Mouse (Mus musculus): ENCODE results near the gene Txnrd1.
A peak's percentile ranks its signal among the peaks of the same experiment; 100 is the strongest.

Gene Txnrd1

DNA sequence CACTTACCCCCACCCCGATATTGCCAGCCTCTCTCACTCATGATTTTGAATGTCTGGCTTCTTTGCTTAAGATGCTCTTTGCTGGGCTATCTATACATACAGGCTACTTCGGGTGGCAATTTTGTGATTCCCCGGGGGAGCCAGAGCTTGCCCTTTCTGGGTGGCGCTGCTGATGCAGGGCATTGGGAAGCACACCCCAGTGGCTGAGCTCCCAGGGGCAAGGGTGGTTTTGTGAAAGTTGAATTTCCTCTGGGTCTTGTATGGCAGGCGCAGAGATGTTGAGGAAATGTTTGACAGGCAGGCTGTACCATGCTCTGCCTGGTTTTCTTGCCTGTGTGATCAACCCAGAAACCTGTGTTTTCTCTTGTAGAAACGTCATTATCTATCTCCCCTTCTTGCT lies 15.1 kb upstream of the Txnrd1 start:
- DNase-seq: no peak

DNA sequence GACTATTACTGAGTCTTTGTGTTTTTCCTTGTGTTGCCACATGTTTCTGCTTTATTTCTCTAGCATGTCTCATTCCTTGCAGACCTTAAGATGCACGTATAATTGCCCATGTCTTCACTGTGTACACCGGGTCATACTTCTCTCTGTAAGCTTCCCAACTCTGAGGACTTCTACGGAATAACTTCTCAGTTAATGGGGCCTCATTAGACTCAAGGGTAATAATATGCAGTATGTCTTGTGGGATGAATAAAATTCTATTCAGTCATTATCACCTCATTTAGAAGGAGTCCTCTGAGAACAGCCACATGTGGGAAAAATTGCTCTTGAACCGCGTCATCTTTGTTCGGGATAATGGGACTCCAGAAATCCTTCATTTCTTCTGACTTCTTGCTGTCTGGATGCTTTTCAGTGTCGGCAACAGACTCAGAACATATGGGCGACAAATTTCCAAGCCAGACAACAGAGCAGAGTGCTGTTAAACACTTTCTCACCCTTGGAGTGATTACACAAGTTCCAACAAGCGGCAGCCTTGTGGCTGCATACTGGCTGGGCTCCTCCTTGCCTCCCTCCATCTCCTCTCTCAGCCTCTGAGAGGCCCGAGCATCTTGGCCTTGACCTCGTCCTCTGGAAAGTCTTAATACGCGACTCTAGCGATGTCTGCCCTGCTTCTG lies 10.5 kb upstream of the Txnrd1 start:
- DNase-seq: no peak

- no peak for DNase-seq
These were observed 10.0 kb upstream of the Txnrd1 start for GRCm38 (mm10) chr10:82823779-82824177.

DNA sequence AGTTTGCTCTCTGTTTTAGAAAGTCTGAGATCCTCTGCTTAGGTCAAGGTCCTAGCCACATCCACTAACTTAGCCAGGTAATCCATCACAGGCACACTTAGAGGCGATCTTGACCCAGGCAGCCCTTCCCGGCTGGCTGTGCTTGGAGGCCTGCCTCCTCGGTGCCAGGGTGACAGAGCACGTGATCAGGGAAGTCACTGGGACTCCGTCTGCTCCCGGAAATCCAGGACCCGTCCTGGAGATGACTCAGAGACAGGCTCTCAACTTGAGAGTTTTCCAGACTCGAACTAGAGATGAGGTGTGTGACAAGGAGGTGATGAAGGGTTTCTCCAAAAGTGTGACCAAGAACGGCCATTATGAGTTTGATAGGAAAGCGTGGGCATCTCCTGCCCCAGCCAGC lies 9.2 kb upstream of the Txnrd1 start:
- no peak for DNase-seq

DNA sequence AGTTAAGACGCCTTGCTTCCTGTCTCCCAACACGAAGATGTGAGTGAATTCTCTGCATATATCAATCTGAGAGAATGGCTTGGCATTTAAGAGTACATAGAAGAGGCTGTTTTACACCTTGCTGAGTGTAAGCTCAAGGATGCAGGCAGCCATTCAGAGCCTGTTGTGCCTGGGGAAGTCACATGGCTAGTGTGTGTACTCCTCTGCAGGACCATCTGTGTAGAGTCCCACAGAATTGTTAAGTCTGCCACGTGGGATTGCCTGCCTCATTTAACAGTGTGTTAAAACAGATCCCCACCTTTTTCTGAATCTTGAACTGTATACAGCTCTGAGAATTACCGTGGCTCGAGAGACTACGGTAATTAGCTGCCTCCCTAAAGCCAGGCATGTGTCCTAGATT lies 7.2 kb upstream of the Txnrd1 start:
- no peak for DNase-seq

- DNase-seq: no peak
These were observed 2.1 kb downstream of the Txnrd1 start for GRCm38 (mm10) chr10:82835898-82836297.

DNA sequence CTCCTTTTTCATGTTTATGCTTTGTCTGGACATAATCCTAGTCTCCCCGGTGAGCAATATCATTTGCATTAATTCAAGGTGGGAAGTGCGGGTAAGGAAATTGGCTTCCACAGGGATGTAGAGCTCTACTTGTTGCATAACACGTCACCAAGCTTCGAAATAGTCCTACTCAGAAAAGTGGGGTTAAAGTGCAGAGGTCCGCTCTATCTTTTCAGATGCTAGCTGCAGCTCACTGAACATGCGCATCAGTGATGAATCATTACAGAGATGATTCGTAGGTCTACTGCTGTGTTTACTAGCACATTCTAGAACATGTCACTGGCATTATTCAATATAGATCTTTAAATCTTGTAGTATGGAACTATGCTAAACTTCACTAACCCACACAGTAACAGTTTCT lies 4.6 kb downstream of the Txnrd1 start:
- no peak for DNase-seq

- no peak for DNase-seq
These were observed 10.3 kb downstream of the Txnrd1 start for GRCm38 (mm10) chr10:82844090-82844489.

- no peak for DNase-seq
These were observed 11.0 kb downstream of the Txnrd1 start for GRCm38 (mm10) chr10:82844731-82845130.

- no peak for DNase-seq
These were observed 14.2 kb downstream of the Txnrd1 start for GRCm38 (mm10) chr10:82847821-82848459.

- DNase-seq: no peak
These were observed 16.1 kb downstream of the Txnrd1 start for GRCm38 (mm10) chr10:82849686-82850353.

GRCm38 (mm10) chr10:82850354-82850752 lies 16.6 kb downstream of the Txnrd1 start:
- DNase-seq: no peak

- no peak for DNase-seq
These were observed 18.0 kb downstream of the Txnrd1 start for GRCm38 (mm10) chr10:82851751-82852150.

- DNase-seq: no peak
These were observed 24.4 kb downstream of the Txnrd1 start for GRCm38 (mm10) chr10:82858032-82858680.

DNA sequence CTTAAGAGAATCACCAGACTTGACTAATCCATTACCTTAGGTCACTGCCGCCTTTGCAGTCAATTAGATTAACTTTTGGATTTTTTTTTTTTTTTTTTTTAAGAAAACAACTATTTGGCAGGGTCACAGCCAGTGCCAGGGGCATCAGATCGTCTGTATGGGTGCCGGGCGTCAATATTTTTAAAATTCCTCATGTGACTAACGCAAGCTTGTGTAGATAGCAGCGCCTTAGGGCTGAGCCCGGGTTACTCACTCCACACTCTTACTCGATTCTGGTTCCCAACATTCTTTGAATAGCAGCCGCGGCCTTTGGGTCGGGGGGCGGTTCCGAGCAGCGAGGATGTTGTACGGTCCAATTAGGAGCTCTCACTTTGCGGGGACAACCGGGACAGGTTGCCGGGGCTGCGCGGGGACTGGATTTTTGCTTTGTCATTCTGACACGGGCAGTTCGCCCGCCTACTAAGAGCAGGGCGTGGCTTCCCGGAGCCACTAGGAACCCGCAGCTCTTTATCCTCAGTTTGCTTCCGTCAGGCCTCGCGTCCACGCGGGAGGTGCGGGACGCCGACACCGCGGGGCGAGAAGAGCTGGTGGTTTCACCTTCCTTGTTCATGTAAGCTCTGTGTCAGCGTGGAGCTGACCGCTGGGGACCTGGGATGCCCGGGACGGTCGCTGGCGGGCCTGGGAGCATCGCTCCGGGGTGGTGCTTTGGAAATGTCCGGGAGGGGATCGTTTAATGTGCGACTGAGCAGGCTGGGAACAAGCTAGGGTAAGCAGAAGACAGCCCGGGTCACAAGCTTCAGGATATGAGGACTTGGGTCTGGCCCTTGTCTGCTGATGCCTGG lies 25.2 kb downstream of the Txnrd1 start:
- DNase-seq: peak; percentile 93

DNA sequence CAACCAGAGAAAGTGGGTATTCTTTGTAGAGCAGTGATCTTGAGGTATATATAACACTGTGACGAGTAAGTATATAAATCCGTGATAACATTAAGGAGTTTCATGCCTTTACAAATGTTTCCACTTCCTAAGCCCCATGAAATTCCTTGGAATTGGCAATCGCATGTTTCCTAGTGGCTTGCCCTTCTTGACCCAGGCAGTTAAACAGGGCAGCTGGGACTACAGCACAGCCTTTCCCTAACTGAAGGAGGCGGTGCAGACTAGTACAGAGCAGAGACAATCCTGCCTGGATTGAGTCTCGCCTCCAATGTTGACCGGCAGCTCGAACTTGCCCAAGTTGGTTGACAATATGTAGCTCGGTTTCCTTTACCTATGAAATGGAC lies 25.8 kb downstream of the Txnrd1 start:
- DNase-seq: peak; percentile 18 to 47

DNA sequence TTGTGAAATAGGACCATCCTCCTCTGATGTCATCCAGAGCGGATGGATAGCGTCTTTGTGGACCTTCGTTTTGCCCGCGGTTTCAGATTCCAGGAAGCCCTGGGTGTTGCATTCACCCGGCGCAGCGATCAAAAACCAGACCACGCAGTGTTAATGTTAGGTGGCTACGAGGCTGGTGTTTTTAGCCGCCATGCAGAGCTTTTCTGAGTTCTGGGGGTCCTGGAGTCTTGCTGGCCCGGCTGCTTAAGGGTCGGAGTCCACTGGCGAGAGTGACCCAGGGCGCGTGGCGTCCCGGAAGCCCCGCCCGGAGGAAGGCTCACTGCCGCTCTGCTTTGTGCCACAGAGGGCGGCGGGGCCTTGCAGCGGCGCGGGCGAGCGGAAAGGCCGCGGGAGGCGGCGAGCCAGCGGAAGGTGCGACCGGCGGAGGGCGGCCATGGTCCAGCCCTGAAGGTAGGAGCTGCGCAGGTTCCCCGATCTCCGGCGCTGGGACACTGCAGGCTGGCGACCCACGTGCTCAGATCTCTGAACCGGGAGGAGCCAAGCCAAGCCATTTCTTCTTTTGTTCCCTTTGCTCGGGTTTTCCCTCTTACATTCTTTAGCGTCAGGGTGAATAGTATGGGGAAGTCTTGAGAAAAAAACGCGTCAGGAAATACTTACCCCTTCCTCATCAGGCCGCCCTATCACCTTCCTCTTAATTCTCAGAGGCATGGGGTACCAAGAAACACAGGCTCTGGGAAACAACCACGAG lies 26.6 kb downstream of the Txnrd1 start:
- peak; percentile 71 to 79 for DNase-seq

DNA sequence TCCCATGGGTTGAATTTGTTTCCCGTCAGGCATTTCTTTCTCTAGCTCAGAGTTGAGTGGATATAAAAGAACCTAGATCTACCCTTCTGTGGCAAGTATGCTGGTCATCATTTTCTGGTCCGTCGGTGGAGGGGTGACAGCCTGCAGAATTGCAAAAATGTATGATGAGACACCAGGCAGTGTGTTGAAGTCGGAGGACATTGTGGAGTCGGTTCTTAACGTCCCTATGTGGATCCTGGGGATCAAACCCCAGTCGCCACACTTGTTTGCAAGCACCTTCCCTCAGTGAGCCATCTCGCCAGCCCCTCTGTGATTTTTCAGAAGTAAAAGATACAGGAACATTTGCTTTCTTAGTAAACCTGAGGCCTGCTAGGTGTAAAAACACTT lies 27.2 kb downstream of the Txnrd1 start:
- DNase-seq: peak in 1 of 2 experiments; percentile 9

- DNase-seq: no peak
These were observed 29.4 kb downstream of the Txnrd1 start for GRCm38 (mm10) chr10:82863106-82863680.

DNA sequence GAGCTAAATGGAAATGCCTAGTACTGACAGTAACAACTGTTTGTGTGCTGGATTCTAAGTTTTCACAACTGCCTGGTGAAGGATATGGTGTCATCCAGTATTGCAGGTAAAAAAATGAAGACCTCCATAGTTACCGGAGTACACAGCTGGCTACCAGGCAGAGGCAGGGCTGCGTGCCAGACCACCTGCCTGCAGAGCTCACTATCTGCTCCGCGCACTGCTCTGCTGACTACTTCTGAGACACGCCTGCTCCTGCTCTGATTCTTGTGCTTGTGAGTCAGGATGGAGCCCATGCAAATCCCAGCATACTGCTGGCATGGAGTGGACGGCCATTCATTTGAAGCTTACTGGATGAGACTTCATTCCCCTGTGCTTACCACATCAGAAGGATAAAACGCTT lies 30.1 kb downstream of the Txnrd1 start:
- DNase-seq: no peak

GRCm38 (mm10) chr10:82866356-82866755 lies 32.6 kb downstream of the Txnrd1 start, which contains the start of gene Eid3:
Gene Eid3 (plus strand): TSS chr10:82866626.
- DNase-seq: peak in 1 of 2 experiments; percentile 21

DNA sequence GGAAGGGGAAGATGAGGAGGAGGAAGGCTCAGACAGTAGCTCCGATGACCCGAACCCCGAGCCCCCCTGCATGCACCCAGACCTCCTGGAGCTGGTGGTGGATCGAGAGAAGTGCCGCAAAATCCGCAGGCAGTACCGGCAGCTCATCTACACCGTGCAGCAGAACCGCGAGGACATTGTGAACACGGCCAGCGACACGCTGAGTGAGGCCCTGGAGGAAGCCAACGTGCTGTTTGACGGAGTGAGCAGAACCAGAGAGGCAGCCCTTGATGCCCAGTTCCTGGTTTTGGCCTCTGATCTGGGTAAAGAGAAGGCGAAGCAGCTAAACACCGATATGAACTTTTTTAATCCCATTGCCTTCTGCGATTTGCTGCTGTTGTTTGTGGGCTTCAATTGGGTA lies 33.1 kb downstream of the Txnrd1 start:
- DNase-seq: peak; percentile 11 to 14
